15 mouse cellular contexts compared by ENCODE assay signal in genomic region chr16:36707702-36708423, GRCm38 (mm10). TPM values are rescaled to one million over a fixed set of nuclear protein-coding genes. Genes with fewer than 3 reads are reported as not detected.
A peak's percentile ranks its signal among the peaks of the same experiment; 100 is the strongest.
DNase-seq lines count a peak whose midpoint lies in the region; ATAC-seq and TF ChIP-seq lines count a peak whose summit lies in the region.
"Had no signal": no experiment of that assay in that cellular context is flagged by ENCODE, and none has a peak within 500 bp of the region (broad histone marks: within the 10 kb centered on the region; RNA-seq: fewer than 3 reads in every experiment).

No protein-coding gene starts in this region.

- H3K4me3 ChIP-seq in ES-Bruce4 (ENCODE audit: low read depth, low read length) = peak overlapping the region; percentile 74
- H3K4me3 ChIP-seq in hindbrain, embryonic 14.5 days (replicated peaks; ENCODE audit: low read length) = no peak overlapping the region
- H3K4me3 ChIP-seq: myocyte had no signal

- peak overlapping the region; percentile 55; the same call in 1 of the 2 replicates for H3K9ac ChIP-seq in ES-Bruce4 (ENCODE audit: low read depth, poor library complexity, severe bottlenecking)
- no peak overlapping the region for H3K9ac ChIP-seq in hindbrain, embryonic 14.5 days
- H3K9ac ChIP-seq: liver, embryonic 14.5 days had no signal

- no peaks in the 10 kb centered on the region for H3K27me3 ChIP-seq in ES-Bruce4 (ENCODE audit: control insufficient read depth, insufficient read depth, low read length, poor library complexity, severe bottlenecking)
- no peaks in the 10 kb centered on the region for H3K27me3 ChIP-seq in hindbrain, embryonic 14.5 days (ENCODE audit: control insufficient read depth, insufficient read depth, low read length)

- peak overlapping the region; percentile 94 for H3K27ac ChIP-seq in ES-Bruce4 (ENCODE audit: insufficient read depth, low read length)
- H3K27ac ChIP-seq in hindbrain, embryonic 14.5 days = no peak overlapping the region
- H3K27ac ChIP-seq: liver, embryonic 14.5 days had no signal

- no peak for DNase-seq in cerebellum, postnatal 36 days
- DNase-seq in kidney, adult 18-20 months = peak; percentile 56
- peak; percentile 79 for DNase-seq in large intestine, adult 2 months (ENCODE audit: low read depth, low spot score)
- DNase-seq in left cerebral cortex, adult 18-20 months (ENCODE audit: low spot score in 2 of 2) = no peak
- no peak for DNase-seq in hindbrain, embryonic 14.5 days (ENCODE audit: low spot score)
- no peak for DNase-seq in layer of hippocampus, postnatal 14 days (ENCODE audit: low spot score in 2 of 2)
- DNase-seq: adrenal gland, adult 2 months; heart, adult 11 months; thymus, postnatal 36 days had no signal

- no peaks in the 10 kb centered on the region for H3K36me3 ChIP-seq in ES-Bruce4 (ENCODE audit: control insufficient read depth, insufficient read depth, low read length, poor library complexity, severe bottlenecking)
- H3K36me3 ChIP-seq in hindbrain, embryonic 14.5 days (replicated peaks; ENCODE audit: control insufficient read depth, insufficient read depth) = no peaks in the 10 kb centered on the region

- no peak for TF ChIP-seq CTCF in ES-Bruce4 (IDR thresholded peaks at IDR 0.05; ENCODE audit: low read depth, low read length)

- peak; percentile 94 for TF ChIP-seq EP300 in ES-Bruce4 (IDR thresholded peaks at IDR 0.05; ENCODE audit: insufficient read depth, low read depth, low read length)

- no peaks in the 10 kb centered on the region for H3K9me3 ChIP-seq in ES-Bruce4 (replicated peaks; ENCODE audit: control insufficient read depth, insufficient read depth, low read length, poor library complexity, severe bottlenecking)
- no peaks in the 10 kb centered on the region for H3K9me3 ChIP-seq in hindbrain, embryonic 14.5 days (ENCODE audit: control insufficient read depth, low read length)

- 0 out of 2 replicates have a peak, but pooled peaks have one; percentile 31 for ATAC-seq in cerebellum, adult (ENCODE audit: insufficient number of reproducible peaks, low FRiP score, low TSS enrichment)
- ATAC-seq in hindbrain, embryonic 14.5 days (ENCODE audit: low FRiP score) = no peak

- no peak overlapping the region for H3K4me2 ChIP-seq in hindbrain, embryonic 14.5 days (replicated peaks)

- no peak for TF ChIP-seq POLR2A in ES-Bruce4 (IDR thresholded peaks at IDR 0.05; ENCODE audit: insufficient read depth, low read length)

- peaks cover 8% of the 10 kb centered on the region for H3K4me1 ChIP-seq in ES-Bruce4 (ENCODE audit: control insufficient read depth, insufficient read depth, low read length)
- H3K4me1 ChIP-seq in hindbrain, embryonic 14.5 days (replicated peaks; ENCODE audit: control insufficient read depth, insufficient read depth, low read length) = no peaks in the 10 kb centered on the region

- WGBS in large intestine, adult 2 months = 32% methylated on average over 6 of the region's 6 CpGs
- 69% methylated on average over 6 of the region's 6 CpGs for WGBS in hindbrain, embryonic 14.5 days

RNA-seq across cellular contexts. Expression of gene Ildr1, which starts 14.1 kb away (rescaled TPM):
- 13.9 and 17.0 TPM in 2 replicates for polyA plus RNA-seq in ES-Bruce4 (2011; ENCODE audit: insufficient read depth, insufficient read length, low read depth, missing spikeins)
- polyA plus RNA-seq in large intestine, adult 2 months (2012; rRNA removed) = 4.4 and 7.4 TPM in 2 replicates
- total RNA-seq in left cerebral cortex, adult 18-20 months (2021) = under 1 TPM; 0.12 to 0.40 TPM
- 0.19 and 0.48 TPM in 2 replicates for polyA plus RNA-seq in hindbrain, embryonic 14.5 days (2014; fragmentation: Nextera tagmentation; extraction: Ambion mirVana)
- under 1 TPM; 0.18 to 0.45 TPM for total RNA-seq in layer of hippocampus, postnatal 14 days (2021)
- total RNA-seq: adrenal gland, adult 2 months; MEL had no signal
- polyA plus RNA-seq: adrenal gland, adult 2 months; heart, postnatal 0 days; myocyte had no signal

RNA-seq across cellular contexts. Expression of gene Cd86, which starts 42.0 kb away (rescaled TPM):
- polyA plus RNA-seq in ES-Bruce4 (2011; ENCODE audit: insufficient read depth, insufficient read length, low read depth, missing spikeins) = not detected in 2 replicates
- 1.7 and 2.5 TPM in 2 replicates for polyA plus RNA-seq in large intestine, adult 2 months (2012; rRNA removed)
- 1 to 10 TPM in 1 of 2 experiments, under 1 TPM in 1; 0.98 to 1.9 TPM for total RNA-seq in left cerebral cortex, adult 18-20 months (2021)
- polyA plus RNA-seq in hindbrain, embryonic 14.5 days (2014; fragmentation: Nextera tagmentation; extraction: Ambion mirVana) = 2.0 and 3.1 TPM in 2 replicates
- 1 to 10 TPM; 1.7 to 2.1 TPM for total RNA-seq in layer of hippocampus, postnatal 14 days (2021)
- total RNA-seq: MEL had no signal
- polyA plus RNA-seq: myocyte had no signal

Comparison
In these comparisons a context has a peak if more than half of its experiments do, and no peak if none do; other contexts are left out.
1. DNase-seq: peak in kidney, adult 18-20 months (single experiment) and large intestine, adult 2 months (single experiment); none in cerebellum, postnatal 36 days (0 of 2), left cerebral cortex, adult 18-20 months (0 of 2), hindbrain, embryonic 14.5 days (single experiment) and layer of hippocampus, postnatal 14 days (0 of 2).